Mouse (Mus musculus) heart, postnatal 0 days (tissue): ENCODE results near the gene Vmn2r90. TPM values are rescaled to one million over a fixed set of nuclear protein-coding genes. Genes with fewer than 3 reads are reported as not detected.
"Not testable (repeated sequence)": the region's sequence is repeated elsewhere in the genome, so short reads cannot be mapped to it uniquely, and the experiment has no call there.

Source experiments
- ATAC-seq: fragments of 200-750 bp; cut with Nextera tagmentation; 2 replicates; pipeline ENCODE4 v1.8.0; 2017; ENCODE audit warnings: low read depth, moderate number of reproducible peaks, moderate library complexity; ENCODE audit not compliant: insufficient read depth
- DNase-seq: peaks from one replicate; pipeline ENCODE4 v3.0.0-alpha.2; 2016; ENCODE audit warnings: low spot score
- H3K27ac ChIP-seq: fragments of 300-500 bp; sonication (generic); 2 replicates; pipeline ENCODE4 v1.5.1; 2014; ENCODE audit warnings: low read depth, mild to moderate bottlenecking
- H3K27me3 ChIP-seq: fragments of 300-500 bp; sonication (generic); 2 replicates; pipeline ENCODE4 v1.6.1; 2014; ENCODE audit warnings: low read length, mixed read lengths; ENCODE audit not compliant: control insufficient read depth, insufficient read depth
- H3K36me3 ChIP-seq: fragments of 300-500 bp; sonication (generic); replicated peaks from 2 replicates; pipeline ENCODE4 v1.6.1; 2014; ENCODE audit warnings: low read length, mixed read lengths; ENCODE audit not compliant: control insufficient read depth, insufficient read depth
- H3K4me1 ChIP-seq: fragments of 300-500 bp; sonication (generic); 2 replicates; pipeline ENCODE4 v1.6.1; 2014; ENCODE audit warnings: antibody characterized with exemption; ENCODE audit not compliant: control insufficient read depth, insufficient read depth
- H3K4me2 ChIP-seq: fragments of 300-500 bp; sonication (generic); 2 replicates; pipeline ENCODE4 v1.6.1; 2014; ENCODE audit warnings: low read depth, mild to moderate bottlenecking, low read length, moderate library complexity
- H3K4me3 ChIP-seq: fragments of 300-500 bp; sonication (generic); 2 replicates; pipeline ENCODE4 v1.5.1; 2014; ENCODE audit warnings: low read depth, low read length
- H3K9ac ChIP-seq: fragments of 300-500 bp; sonication (generic); replicated peaks from 2 replicates; pipeline ENCODE4 v1.6.1; 2014; ENCODE audit warnings: low read depth, low read length, mixed read lengths
- H3K9me3 ChIP-seq: fragments of 300-500 bp; sonication (generic); replicated peaks from 2 replicates; pipeline ENCODE4 v1.6.1; 2016; ENCODE audit warnings: low read length; ENCODE audit not compliant: control insufficient read depth
- CTCF ChIP-seq: IDR thresholded peaks from 2 replicates; pipeline ENCODE4 v1.5.1; 2016; ENCODE audit warnings: antibody characterized with exemption, control low read depth, low read depth
- EP300 ChIP-seq: IDR thresholded peaks from 2 replicates; pipeline ENCODE4 v1.6.1; 2016; ENCODE audit warnings: antibody characterized with exemption, low read depth
- WGBS: fragments of 180-500 bp; shearing (Covaris S2); extraction: QIAGEN DNeasy Blood & Tissue Kit; methylation state at CpG from one replicate; pipeline ENCODE4 v1.1.7; 2014; 5-methylcytosine and 5-hydroxymethylcytosine counted together
- polyA plus RNA-seq: library from polyadenylated mRNA; unstranded; fragments of >200 nt; fragmentation: Nextera tagmentation; extraction: Ambion mirVana; gene quantifications from 2 replicates; pipeline ENCODE4 v1.2.1, GENCODE M21; 2015
- total RNA-seq: library from RNA; depleted of rRNA; stranded (reverse); fragments of >200 nt; gene quantifications from 2 replicates; pipeline ENCODE4 v1.2.3, GENCODE M21; 2014; ENCODE audit warnings: low replicate concordance; rRNA removed

Vmn2r90 gene
- total RNA-seq: not detected in 2 replicates
- polyA plus RNA-seq: not detected in 2 replicates

GRCm38 (mm10) chr17:17703447-17703846 lies at the start of gene Vmn2r90:
Gene Vmn2r90 (plus strand): TSS chr17:17703747.
- 39% methylated on average over 1 of the region's 1 CpGs for WGBS
- no peak for ATAC-seq
- Histone ChIP-seq H3K27me3 (no peaks in the 10 kb centered on the region), H3K4me1 (no peaks in the 10 kb centered on the region), H3K27ac (no peak within 1 kb of the TSS), H3K9me3 (no peaks in the 10 kb centered on the region), H3K4me3 (no peak within 1 kb of the TSS), H3K36me3 (no peaks in the 10 kb centered on the region), H3K9ac (no peak within 1 kb of the TSS), H3K4me2 (no peak within 1 kb of the TSS)
- TF ChIP-seq EP300: no peak
- TF ChIP-seq CTCF: no peak
- no peak for DNase-seq

- no peaks in the 10 kb centered on the region for H3K36me3 ChIP-seq
- DNase-seq (no peak), ATAC-seq (no peak)
- H3K27me3 ChIP-seq: no peaks in the 10 kb centered on the region
- no peak for TF ChIP-seq EP300
- TF ChIP-seq CTCF: no peak
- H3K9me3 ChIP-seq: no peaks in the 10 kb centered on the region
- 0 out of 2 replicates have a peak overlapping the region, but pooled peaks have one; percentile 2 for H3K9ac ChIP-seq
- H3K4me2 ChIP-seq: peak overlapping the region; percentile 36
- H3K4me3 ChIP-seq: no peak overlapping the region; the same call in 1 of the 2 replicates
- WGBS: 8% methylated on average over 10 of the region's 10 CpGs
- H3K27ac ChIP-seq: no peak overlapping the region
- no peaks in the 10 kb centered on the region for H3K4me1 ChIP-seq
Observed at GRCm38 (mm10) chr17:17654997-17655828, 48.3 kb upstream of the Vmn2r90 start.

GRCm38 (mm10) chr17:17655829-17656176 lies 47.7 kb upstream of the Vmn2r90 start:
- no peak overlapping the region for H3K27ac ChIP-seq
- no peak overlapping the region for H3K4me3 ChIP-seq
- 43% methylated on average over 2 of the region's 2 CpGs for WGBS
- H3K4me2 ChIP-seq: no peak overlapping the region
- no peaks in the 10 kb centered on the region for H3K27me3 ChIP-seq
- H3K36me3 ChIP-seq: no peaks in the 10 kb centered on the region
- no peaks in the 10 kb centered on the region for H3K4me1 ChIP-seq
- ATAC-seq (no peak), DNase-seq (no peak)
- no peak for TF ChIP-seq CTCF
- TF ChIP-seq EP300: no peak
- H3K9ac ChIP-seq: no peak overlapping the region
- H3K9me3 ChIP-seq: no peaks in the 10 kb centered on the region

- 78% methylated on average over 1 of the region's 1 CpGs for WGBS
- no peaks in the 10 kb centered on the region for H3K36me3 ChIP-seq
- no peaks in the 10 kb centered on the region for H3K27me3 ChIP-seq
- TF ChIP-seq EP300 (no peak), CTCF (no peak)
- H3K9ac ChIP-seq: no peak overlapping the region
- no peak overlapping the region for H3K27ac ChIP-seq
- no peak overlapping the region for H3K4me3 ChIP-seq
- no peaks in the 10 kb centered on the region for H3K9me3 ChIP-seq
- DNase-seq: no peak
- H3K4me2 ChIP-seq: no peak overlapping the region
- H3K4me1 ChIP-seq: no peaks in the 10 kb centered on the region
- ATAC-seq: no peak
Observed at GRCm38 (mm10) chr17:17678781-17679180, 24.8 kb upstream of the Vmn2r90 start.

GRCm38 (mm10) chr17:17690659-17691058 lies 12.9 kb upstream of the Vmn2r90 start:
- H3K9ac ChIP-seq: no peak overlapping the region
- H3K27ac ChIP-seq: no peak overlapping the region
- no peak for ATAC-seq
- H3K27me3 ChIP-seq: no peaks in the 10 kb centered on the region
- H3K4me1 ChIP-seq: no peaks in the 10 kb centered on the region
- no peak overlapping the region for H3K4me2 ChIP-seq
- H3K9me3 ChIP-seq: no peaks in the 10 kb centered on the region
- WGBS: 59% methylated on average over 2 of the region's 2 CpGs
- no peak for DNase-seq
- H3K4me3 ChIP-seq: no peak overlapping the region
- TF ChIP-seq CTCF (no peak), EP300 (no peak)
- H3K36me3 ChIP-seq: no peaks in the 10 kb centered on the region

- H3K9ac ChIP-seq, H3K4me3 ChIP-seq, ATAC-seq, H3K27me3 ChIP-seq, H3K9me3 ChIP-seq, H3K4me2 ChIP-seq, H3K4me1 ChIP-seq, H3K27ac ChIP-seq, DNase-seq, H3K36me3 ChIP-seq: not testable (repeated sequence)
- WGBS: 76% methylated on average over 4 of the region's 4 CpGs
Observed at GRCm38 (mm10) chr17:17732396-17732795, 28.8 kb downstream of the Vmn2r90 start.
